Mouse (Mus musculus): ENCODE data around the gene Rnps1.

DNA sequence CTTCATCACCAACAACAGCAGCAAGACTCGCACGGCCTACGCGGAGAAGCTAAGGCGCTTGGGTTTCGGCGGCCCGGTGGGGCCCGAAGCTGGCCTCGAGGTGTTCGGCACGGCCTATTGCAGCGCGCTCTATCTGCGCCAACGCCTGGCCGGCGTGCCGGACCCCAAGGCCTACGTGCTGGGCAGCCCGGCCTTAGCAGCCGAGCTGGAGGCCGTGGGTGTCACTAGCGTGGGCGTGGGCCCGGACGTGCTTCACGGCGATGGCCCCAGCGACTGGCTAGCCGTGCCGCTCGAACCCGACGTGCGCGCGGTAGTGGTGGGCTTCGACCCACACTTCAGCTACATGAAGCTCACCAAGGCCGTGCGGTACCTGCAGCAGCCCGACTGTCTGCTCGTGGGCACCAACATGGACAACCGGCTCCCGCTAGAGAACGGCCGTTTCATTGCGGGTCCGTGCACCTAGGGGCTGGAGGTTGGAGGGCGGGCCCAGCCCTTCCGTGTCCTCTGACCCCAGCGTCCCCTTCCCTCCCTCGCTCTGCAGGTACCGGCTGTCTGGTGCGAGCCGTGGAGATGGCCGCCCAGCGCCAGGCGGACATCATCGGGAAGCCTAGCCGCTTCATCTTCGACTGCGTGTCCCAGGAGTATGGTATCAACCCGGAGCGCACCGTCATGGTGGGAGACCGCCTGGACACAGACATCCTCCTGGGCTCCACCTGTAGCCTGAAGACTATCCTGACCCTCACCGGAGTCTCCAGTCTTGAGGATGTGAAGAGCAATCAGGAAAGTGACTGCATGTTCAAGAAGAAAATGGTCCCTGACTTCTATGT, 56.5 kb downstream of the Rnps1 start:
- TF ChIP-seq CTCF (IDR thresholded peaks at IDR 0.05; ENCODE audit: borderline replicate concordance, insufficient read depth, low read depth, low read length) (no peak), POLR2A (IDR thresholded peaks at IDR 0.05; ENCODE audit: borderline replicate concordance, insufficient read depth, low read length) (no peak)
